27 mouse cellular contexts compared by ENCODE assay signal in genomic region chr11:58606177-58606919, GRCm38 (mm10). TPM values are rescaled to one million over a fixed set of nuclear protein-coding genes. Genes with fewer than 3 reads are reported as not detected.
"Had no signal": no experiment of that assay in that cellular context is flagged by ENCODE, and none has a peak within 500 bp of the region (broad histone marks: within the 10 kb centered on the region; RNA-seq: fewer than 3 reads in every experiment).

No protein-coding gene starts in this region.

- H3K4me2 ChIP-seq: limb, embryonic 13.5 days; liver, embryonic 12.5 days; liver, embryonic 15.5 days; neural tube, embryonic 13.5 days had no signal

- H3K36me3 ChIP-seq: limb, embryonic 10.5 days; limb, embryonic 13.5 days; liver, embryonic 12.5 days; liver, embryonic 15.5 days; midbrain, embryonic 10.5 days; neural tube, embryonic 13.5 days had no signal

- H3K4me1 ChIP-seq: limb, embryonic 10.5 days; limb, embryonic 13.5 days; midbrain, embryonic 10.5 days; neural tube, embryonic 13.5 days had no signal

- H3K27me3 ChIP-seq: limb, embryonic 13.5 days; liver, embryonic 12.5 days; liver, embryonic 15.5 days; neural tube, embryonic 13.5 days had no signal

- DNase-seq: kidney, adult 18-20 months; kidney, postnatal 14 days; kidney, postnatal 4 days; liver; lung, adult 18-20 months; midbrain, embryonic 14.5 days; retina, postnatal 1 day; right cerebral cortex, postnatal 25 days; thymus, adult 2 months; thymus, postnatal 25 days had no signal

- H3K9me3 ChIP-seq: limb, embryonic 10.5 days; limb, embryonic 13.5 days; liver, embryonic 12.5 days; liver, embryonic 15.5 days; megakaryocyte, embryonic 14.5 days; midbrain, embryonic 10.5 days; neural tube, embryonic 13.5 days had no signal

- ATAC-seq: liver, embryonic 12.5 days had no signal

- H3K4me3 ChIP-seq: limb, embryonic 10.5 days; limb, embryonic 13.5 days; liver, embryonic 12.5 days; liver, embryonic 15.5 days; midbrain, embryonic 10.5 days; myocyte; neural tube, embryonic 13.5 days had no signal

- H3K27ac ChIP-seq: limb, embryonic 10.5 days; limb, embryonic 13.5 days; liver, embryonic 12.5 days; liver, embryonic 15.5 days; macrophage; midbrain, embryonic 10.5 days; neural tube, embryonic 13.5 days had no signal

- H3K9ac ChIP-seq: limb, embryonic 13.5 days; liver, embryonic 12.5 days; liver, embryonic 15.5 days; neural tube, embryonic 13.5 days had no signal

RNA-seq across cellular contexts. Expression of gene 2210407C18Rik, which starts 9.5 kb away (rescaled TPM):
- total RNA-seq: layer of hippocampus, adult 18-20 months; layer of hippocampus, postnatal 14 days; left cerebral cortex, postnatal 25 days; neutrophil, adult 5-6 weeks had no signal
- polyA plus RNA-seq: kidney, embryonic 16.5 days; limb, embryonic 10.5 days; limb, embryonic 13.5 days; liver, embryonic 12.5 days; liver, embryonic 15.5 days; lung, embryonic 16.5 days; macrophage; midbrain, embryonic 10.5 days; midbrain, embryonic 14.5 days; myocyte; neural tube, embryonic 13.5 days; spleen, adult 2 months had no signal

RNA-seq across cellular contexts. Expression of gene Olfr324, which starts 11.4 kb away (rescaled TPM):
- total RNA-seq: layer of hippocampus, adult 18-20 months; layer of hippocampus, postnatal 14 days; left cerebral cortex, postnatal 25 days; neutrophil, adult 5-6 weeks had no signal
- polyA plus RNA-seq: intestine, embryonic 14.5 days; kidney, embryonic 16.5 days; limb, embryonic 10.5 days; limb, embryonic 13.5 days; liver, embryonic 12.5 days; liver, embryonic 15.5 days; lung, embryonic 16.5 days; macrophage; midbrain, embryonic 10.5 days; midbrain, embryonic 14.5 days; myocyte; neural tube, embryonic 13.5 days; spleen, adult 2 months; thymus, adult 2 months had no signal

RNA-seq across cellular contexts. Expression of gene Olfr323, which starts 24.0 kb away (rescaled TPM):
- total RNA-seq: layer of hippocampus, postnatal 14 days; left cerebral cortex, postnatal 25 days; neutrophil, adult 5-6 weeks had no signal
- polyA plus RNA-seq: kidney, embryonic 16.5 days; limb, embryonic 10.5 days; limb, embryonic 13.5 days; liver, embryonic 12.5 days; liver, embryonic 15.5 days; lung, embryonic 16.5 days; macrophage; midbrain, embryonic 10.5 days; midbrain, embryonic 14.5 days; myocyte; neural tube, embryonic 13.5 days; spleen, adult 2 months had no signal

RNA-seq across cellular contexts. Expression of gene Olfr325, which starts 28.8 kb away (rescaled TPM):
- total RNA-seq: layer of hippocampus, adult 18-20 months; layer of hippocampus, postnatal 14 days; left cerebral cortex, postnatal 25 days; neutrophil, adult 5-6 weeks had no signal
- polyA plus RNA-seq: intestine, embryonic 14.5 days; kidney, embryonic 16.5 days; limb, embryonic 10.5 days; limb, embryonic 13.5 days; liver, embryonic 12.5 days; liver, embryonic 15.5 days; lung, embryonic 16.5 days; macrophage; midbrain, embryonic 10.5 days; midbrain, embryonic 14.5 days; myocyte; neural tube, embryonic 13.5 days; spleen, adult 2 months; thymus, adult 2 months had no signal

RNA-seq across cellular contexts. Expression of gene Trim58, which starts 33.9 kb away (rescaled TPM):
- total RNA-seq: layer of hippocampus, adult 18-20 months; layer of hippocampus, postnatal 14 days; left cerebral cortex, postnatal 25 days had no signal
- polyA plus RNA-seq: kidney, embryonic 16.5 days; macrophage; myocyte had no signal
